Mouse (Mus musculus) right cerebral cortex, postnatal 25 days (tissue): Measurements from ENCODE around the gene Iqgap3.

Experiments used
- DNase-seq: peaks from one replicate; pipeline ENCODE4 v3.0.0; 2022

The Iqgap3 gene

DNA sequence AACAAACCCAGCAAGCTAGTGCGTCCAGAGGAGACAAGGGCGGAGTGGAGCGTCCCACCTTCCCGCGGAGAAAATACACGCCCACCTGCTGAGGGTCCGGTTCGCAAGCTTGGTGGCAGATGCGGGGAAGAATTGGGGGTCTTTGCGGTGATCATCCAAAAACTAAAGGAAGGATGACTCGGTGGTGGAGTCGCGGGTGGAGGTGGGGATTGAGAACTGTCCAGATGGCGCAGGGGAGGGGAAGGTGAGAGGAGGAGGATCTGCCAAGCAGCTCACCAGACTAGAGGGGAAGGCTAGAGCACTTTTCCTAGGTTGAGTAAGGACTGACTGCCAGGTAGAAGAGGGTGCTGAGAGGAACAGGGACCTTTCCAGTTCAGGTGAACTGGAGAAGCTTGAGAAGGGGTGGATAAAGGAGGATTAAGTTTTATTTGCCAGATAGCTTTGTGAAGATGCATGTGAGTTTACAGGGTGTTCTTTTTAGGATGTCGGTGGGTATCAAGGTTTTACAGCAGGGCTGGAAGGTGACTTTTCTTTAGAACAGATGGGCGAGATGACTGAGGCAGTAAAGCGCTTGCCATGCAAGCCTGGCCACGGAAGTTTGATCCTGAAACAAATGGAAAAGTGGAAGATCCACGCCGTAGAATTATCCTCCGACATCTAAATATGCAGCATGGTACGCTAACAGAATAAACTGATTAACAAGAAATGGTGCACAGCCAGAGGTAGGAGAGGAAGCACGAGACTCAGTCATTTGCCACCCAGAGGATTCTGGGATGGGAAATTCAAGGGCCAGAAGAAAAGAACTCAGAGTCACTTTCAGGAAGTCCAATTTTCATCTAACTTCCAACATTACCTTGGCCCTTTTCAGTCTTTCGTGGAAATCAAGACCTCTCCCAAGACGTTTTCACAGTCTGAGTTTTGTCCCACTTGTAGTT, 57.7 kb downstream of the Iqgap3 start:
- DNase-seq, result no peak

DNA sequence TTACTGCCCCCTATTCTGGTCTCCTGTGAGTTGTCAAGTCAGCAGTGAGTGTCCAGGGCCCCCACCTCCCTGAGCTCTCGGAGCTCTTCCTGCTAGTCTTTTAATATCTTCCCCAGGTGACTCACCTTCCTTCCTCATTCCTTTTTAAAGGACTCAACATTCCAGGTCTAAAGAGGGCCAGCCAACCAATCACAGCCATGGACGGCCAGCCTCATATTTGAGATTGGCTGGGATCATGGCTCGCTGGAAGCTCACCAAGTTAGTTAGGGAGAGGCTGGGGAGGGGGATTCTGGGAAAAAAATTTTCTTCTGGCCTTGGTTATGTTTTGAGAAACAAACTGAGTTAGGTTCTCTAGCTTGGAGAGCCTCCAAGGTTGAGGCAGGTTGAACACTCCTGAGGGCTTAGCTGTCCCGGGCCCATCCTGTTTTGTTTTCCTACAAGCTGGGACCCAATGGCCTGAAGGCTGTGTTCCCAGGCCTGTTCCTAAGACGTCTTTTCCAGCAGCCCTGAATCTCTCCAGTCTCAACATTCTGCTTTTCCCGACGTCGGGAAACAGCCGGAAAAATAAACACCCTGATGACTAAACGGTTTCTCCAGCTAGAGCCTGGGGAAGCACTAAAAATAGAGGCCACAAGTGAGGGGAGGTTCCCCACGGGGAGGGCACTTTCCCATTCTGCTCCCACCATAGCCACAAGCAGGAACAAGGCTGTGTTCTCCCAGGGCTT, 58.6 kb downstream of the Iqgap3 start:
- peak; percentile 53 for DNase-seq

DNA sequence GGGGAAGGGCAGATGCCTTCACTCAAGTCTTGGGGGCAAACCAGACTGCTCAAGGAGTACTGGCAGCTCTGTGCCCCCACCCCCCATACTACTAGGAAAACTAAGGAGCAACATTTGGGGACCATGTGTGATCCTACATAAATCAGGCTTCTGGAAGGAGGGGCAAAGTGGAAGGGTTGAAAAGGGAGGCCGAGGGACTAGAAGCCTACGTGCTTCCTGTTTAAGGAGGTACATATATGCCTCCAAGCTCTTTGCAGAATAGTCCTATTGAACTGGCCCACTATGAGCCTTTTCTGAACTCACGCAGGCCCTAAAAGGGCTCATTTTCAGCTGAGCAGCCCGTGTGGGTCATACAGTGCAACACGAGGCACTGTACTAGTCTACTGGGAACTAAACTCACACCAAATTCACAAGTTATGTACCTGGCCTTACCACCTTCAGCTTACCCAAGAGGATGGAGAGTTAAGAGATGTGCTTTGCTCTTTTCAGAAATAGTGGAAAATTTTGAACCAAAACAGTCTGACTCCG, 59.2 kb downstream of the Iqgap3 start:
- no peak for DNase-seq

DNA sequence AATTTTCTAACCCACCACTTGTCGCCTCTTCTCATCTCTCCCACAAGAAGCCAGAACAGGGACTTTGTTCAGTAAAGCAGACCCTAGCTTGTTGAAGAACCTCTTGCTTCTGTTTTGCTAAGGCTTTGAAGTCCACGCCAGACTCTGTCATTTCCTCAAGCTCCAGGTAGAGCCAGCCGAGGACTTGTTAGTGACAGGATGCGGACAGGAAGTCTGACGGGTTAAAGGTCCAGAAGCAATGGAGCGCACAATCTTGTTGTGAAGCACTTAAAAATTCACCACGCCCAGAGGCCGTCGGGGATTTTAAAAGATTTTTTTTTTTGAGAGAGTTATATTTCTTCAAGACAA, 59.6 kb downstream of the Iqgap3 start:
- peak; percentile 11 for DNase-seq

DNA sequence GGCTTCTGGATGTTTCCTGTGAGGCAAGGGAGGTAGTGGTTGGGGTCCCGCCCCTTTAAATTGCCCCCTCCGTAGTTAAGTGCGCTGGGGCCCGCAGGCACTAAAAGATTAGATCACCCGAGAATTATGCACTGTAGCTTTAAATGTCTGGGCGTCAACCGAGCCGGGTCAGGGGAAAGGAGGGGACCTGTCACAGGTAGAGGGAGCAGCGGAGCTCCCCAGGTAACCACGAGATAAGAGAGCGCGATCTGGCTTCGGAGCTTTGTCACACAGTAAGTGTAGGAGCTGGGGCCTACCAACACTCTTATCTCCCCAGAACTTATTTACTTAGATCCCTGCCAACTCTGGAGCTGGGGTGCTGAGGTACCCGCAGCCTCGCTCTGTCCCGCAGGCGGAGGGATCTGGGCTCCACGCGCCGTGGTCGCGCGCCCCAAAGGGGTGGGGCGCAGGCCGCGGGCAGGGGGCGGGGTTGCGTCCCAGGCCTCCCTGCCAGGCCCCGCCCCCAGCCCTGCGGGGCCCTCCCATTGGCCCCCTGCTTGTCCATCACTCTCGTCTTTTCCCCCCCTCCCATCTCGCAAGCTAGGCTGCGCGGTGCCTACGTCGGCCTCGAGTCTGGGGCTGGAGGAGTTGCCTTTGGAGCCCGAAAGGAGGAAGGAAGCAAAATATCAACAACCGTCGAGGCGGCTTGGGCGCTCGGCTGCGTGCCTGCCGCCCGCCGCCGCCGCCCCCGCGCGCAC, 60.2 kb downstream of the Iqgap3 start, which contains the start of gene Mef2d:
TSS of gene Mef2d (plus strand) at position 586 of the 737 bp plus-strand sequence.
- DNase-seq, result peak; percentile 95

DNA sequence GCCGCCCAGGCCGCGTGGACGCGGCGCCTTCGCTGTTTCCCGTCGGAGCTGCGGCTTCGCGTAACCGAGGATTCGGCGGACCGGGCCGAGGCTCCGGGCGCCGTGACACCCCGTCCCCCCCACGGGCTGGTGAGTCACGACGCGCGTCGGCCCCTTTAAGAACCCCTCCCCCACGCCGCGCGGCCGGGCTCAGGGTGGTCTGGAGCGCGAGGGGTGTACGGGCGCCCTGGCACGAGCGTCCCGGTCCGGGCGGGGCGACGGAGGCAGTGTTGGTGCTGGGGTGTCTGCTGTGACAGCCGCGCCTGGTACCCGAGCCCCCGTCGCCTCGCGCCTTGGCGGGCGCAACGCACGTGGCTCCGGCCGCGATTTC, 60.8 kb downstream of the Iqgap3 start:
- DNase-seq, result no peak

DNA sequence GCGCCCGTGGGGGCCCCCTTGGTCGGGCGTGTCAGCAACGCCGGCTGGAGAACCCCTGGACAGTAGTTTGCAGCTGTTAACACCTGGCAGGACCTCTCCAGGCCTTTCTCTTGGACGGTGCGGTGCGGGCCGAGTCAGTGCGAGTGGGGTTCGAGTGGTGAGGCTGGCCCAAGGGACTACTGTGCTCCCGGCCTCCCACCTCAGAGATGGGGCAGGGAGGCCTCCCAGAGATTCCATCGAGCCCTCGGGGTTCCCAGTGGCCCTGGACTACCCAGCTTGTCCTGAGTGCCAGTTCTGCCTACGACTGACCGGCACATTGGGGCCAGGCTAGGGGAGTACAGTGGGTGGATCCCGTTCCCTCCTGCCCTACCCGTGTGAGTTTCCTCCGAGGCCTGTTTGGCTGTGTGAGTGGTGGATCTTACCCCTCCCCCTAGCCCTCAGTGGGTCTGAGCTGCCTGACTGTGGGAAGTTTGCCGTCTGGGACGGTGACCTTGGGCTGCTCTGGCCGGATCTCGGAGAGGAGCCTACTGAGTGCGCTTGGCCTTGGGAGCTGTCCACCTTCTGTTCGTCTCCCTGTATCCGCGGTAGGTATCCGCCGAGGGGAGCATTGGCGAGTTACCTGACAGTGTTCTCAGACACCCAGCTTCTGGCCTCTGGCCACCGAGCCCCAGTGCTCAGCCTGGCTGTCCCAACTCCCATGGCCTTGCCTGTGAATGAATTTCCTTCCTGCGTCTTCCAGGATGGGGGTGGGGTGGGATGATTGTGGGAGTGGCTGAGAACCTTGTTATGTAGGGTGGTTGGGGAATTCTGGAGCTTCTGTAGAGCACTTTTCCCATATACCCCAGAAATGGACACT, 61.4 kb downstream of the Iqgap3 start:
- peak; percentile 47 for DNase-seq

DNA sequence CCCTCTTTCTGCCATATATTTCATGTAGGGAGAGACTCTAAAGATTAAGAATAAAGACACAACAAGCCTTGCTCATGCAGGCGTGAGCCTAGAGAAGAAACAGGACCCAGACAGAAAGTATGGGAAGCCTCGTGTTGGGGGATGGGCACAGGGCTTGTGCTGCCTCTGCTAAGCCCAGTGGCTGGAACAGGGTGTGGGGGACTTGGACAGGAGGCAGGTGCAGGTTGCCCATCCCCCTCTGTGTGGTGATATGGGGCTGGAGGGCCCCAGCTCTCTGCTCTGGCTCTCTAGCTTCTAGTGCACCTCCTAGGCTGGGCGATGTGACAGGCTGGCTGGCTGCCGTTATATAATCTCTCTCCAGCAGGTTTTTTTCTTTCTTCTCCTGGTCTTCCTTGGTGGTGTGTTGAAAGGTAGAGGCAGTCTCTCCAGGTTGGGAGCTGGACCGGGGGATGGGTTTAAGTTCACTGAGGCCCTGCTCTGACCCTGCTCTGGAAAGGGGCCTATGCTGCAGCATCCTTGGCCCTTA, 62.3 kb downstream of the Iqgap3 start:
- DNase-seq, result peak; percentile 68

DNA sequence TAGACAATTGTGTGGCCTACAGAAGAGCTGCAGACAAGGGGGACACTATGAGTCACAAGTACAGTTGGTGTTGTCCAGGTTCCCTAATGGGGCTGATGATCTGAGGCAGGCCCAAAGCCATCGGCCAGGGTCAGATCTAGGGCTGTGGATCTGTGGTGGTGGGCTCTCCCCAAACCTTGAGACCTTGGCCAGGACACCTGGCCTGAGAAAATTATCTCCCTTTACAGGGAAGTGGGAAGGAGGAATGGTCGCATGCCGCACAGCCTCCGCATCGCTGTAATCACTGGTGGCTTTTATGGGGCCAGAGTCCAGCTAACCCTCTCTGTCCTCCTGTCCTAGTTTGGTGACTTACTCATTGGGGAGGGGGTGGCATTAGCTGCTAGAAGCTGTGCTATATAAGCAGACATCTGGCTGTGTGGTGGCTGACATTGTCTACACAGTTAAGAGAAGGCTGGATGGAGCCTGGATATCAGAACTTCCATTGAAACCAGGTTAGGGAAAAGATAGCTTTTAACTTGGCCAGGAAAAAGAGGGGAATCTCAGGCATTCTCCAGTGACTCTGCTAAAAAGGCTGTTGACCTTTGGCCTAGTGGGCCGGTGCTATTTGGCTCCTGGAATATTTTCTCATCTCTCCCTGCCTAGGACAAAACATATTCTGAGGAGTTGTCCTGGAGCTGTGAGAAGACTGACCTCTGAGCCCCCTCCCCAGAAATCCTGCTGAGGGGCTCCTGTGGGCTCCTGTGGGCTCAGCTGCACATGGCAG, 63.1 kb downstream of the Iqgap3 start:
- DNase-seq, result no peak

DNA sequence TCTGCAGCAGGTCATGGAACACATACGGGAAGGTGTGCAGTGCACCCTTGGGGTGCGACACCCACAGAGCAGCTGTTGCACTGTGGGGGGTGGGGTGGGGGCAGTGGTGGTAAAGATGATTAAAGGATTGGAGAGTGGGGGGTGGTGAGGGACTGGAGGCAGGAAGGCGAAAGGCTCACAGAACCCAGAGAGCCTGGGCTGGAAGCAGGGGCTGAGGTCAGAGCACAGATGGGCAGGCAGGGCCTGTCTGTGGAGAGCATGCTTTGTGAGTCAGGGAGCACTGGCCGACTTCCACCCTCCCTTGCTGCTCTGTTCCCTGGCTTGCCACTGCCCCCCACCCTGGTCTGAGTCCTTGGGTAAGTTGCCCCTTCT, 63.6 kb downstream of the Iqgap3 start:
- DNase-seq, result no peak

DNA sequence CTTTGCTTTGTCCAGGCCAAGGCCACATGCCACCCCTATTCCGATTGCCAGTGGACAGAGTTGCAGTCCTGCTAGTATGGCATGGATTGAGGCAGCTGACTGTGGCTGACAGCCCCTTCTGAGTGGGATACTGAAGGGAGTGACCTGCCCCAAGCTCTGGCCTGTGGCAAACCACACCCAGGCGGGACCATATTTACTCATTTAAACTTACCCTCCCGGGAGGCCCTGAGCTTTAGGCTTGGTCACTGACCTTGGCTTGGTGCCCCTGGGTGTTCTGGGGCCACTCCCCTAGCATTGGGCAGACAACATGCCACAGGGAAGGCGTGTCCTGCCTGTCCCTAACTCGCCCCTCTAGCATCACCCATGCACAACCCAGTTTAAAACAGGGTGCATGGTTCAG, 64.2 kb downstream of the Iqgap3 start:
- no peak for DNase-seq

DNA sequence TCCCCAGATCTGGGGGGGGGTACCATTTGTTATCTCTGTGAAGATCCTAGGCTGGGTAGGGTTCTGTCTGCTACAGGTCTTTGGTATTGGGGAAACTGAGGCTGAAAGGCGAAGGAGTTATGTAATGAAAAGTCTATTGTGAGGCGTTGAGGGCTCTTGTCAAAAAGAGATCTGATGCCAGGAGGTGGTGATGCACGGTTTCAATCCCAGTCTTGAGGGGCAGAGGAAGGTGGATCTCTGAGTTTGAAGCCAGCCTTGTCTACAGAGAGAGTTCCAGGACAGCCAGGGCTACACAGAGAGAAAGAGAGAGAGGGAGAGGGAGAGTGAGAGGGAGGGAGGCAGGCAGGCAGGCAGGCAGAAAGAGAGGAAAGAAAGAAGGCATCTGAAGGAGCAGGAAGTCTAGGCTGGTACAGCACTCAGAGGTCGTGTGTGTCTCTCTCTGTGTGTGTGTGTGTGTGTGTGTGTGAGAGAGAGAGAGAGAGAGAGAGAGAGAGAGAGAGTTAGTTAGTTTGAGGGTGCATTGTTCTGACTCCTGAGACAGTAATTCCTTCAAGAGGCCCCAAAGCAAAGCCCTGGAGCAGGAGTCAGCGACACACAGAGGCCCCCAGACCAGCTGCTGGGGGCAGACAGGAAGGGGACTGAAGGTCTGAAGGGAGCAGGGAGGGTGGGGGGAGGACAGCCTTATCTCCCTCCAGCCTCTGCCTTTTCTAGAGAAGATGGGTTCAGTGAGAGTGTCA, 64.8 kb downstream of the Iqgap3 start:
- no peak for DNase-seq

DNA sequence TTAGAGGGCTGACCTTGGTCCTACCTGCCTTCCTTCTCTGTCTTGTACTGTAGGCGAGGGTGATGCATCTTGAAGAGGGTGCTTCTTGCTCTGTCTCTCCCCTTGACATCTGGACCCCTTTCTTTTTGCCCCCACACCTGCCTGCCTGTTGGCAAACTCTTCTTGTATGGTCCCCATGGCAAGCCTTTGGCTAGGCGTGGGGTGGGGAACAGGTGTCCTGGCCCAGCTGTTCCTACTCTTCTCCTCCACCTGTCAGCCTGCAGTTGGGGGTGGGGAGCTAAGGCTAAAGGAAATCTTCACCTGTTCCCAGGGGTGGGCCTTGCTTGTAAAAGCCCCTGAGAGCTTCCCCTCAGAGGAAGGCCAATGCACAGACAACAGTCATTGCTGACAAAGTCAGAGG, 65.7 kb downstream of the Iqgap3 start:
- no peak for DNase-seq

DNA sequence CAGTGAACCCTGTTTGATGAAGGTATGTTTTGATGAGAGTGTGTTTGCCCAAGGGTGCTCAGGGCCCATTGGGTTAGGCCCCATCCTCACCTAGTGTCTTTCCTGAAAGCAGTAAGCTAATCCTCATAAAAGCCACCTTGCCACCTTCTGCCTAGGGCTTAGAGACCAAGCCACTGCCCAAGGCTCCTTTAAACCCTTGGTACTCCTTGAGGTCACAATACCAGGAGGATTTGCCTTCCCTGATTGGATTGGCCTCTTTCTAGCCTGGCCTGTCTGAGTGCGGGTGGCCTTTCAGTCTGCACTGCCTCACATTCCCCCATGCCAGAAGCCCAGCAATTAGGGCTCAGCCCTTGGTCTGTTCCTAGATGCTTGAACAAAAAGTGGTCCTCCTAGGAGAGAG, 66.1 kb downstream of the Iqgap3 start:
- DNase-seq, result no peak

DNA sequence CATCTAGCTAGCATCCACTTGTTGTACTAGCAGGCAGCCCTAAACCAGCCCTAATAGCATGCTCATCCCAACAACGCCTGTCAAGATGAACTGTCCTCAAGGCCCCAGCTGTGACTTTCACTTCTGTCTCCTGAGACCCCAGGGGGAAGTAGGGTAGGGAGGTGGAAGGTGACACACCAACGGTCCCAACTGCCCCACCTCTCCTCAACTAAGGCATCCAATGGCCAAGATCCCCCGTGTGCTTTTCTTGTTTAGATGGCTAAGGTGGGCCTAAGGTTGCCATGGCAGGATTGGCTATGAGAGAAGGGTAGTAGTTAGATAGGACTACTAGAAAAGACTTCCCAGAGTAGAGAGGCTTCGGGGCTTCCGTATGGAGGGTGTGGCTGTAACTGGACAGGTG, 66.6 kb downstream of the Iqgap3 start:
- no peak for DNase-seq

DNA sequence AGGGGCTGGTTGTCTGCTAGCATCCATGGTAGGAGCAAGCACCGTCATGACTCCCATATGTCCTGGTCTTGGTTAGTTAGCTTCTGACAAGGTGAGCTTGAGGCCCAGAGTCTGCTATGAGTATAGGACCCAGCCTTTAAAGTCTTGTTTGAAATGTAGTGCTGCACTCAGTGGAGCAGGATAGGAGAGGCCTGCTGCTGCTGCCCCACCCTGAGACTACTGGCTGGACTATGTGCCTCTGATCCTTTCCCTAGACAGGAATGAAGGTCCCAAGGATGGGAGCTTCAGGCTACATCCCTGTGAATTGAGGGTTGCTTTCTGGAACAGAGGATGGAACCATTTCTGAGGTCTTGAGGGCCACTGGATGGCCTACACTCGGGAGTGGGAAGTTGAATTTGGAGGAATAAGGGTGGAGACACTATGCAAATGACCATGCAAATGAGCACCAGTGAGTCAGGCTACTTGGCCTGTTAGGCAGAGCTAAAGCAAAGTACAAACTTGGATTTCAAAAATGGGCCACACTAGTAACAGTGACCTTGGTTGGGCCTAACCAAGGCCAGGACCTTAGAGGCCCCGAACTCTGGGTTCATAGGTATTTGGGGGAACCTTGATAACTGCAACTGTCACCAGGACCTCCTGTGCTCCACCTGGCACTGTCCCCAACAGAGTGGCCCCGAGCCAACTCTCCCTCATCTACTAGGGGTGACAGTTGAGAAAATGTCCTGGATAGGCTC, 67.2 kb downstream of the Iqgap3 start:
- DNase-seq, result no peak

DNA sequence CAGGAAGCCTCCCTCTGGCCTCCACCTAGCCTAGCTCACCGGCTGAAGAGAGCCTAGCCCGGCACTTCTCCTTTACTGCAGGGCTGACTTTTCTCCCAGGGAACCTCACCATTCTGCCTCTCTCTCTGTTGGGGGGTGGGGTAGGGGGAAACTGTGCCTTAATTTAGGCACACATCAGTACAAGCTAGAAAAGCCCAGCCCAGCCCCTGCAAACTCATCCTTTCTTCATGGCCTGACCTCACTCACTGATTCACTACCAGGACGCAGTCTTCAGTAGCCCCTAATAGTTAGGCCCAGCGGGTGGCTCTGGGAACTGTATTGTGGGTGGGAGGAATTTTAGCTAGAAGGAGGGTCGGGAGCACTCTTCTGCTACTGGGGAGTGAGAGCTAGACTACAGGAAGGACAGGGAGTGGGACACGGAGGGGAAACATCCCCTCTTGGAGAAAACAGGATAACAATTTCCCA, 67.8 kb downstream of the Iqgap3 start:
- no peak for DNase-seq

DNA sequence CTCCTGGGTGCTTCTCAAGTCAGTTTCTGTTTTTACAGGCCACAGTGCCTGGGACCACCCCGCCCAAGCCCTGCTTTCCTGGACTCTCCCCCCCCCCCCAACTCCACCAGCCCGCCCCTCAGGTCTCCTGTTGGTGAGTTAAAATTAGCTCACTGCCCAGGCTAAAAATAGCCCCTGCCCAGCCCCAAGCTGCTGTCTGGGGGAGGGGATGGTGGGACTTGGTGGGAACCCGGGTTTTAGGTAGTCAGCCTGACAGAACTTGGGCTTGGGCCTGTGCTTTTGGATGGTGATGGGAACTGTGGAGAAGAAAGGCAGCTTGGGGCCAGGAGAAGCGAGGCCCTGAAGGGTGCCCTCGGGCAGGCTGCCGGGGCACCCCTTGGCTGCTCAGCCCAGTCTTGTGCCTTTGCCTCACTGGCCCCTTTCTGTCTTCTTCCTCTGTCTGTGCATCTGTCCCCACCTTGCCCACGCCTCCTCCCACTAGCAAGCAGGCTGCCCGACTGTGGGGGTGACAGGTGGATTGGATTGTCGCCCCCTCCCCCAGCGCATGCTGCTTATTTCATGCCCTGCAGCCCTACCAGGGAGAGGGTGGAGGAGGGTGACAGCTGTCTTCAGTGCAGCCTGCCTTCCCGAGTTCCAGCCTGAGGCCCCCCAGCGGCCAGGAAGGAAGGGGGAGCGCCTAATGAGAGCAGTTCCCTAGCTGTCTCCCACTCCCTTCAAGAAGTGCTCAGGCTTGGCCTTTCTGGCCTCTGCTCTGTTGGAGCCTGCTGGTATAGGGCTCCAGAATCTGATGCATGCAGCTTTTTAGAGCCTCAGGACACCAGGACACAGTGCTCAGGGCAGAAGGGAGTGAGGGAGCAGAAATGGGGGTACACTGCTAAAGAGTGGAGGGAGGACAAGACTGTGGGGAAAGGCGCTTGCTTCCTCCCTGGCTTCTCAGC, 68.6 kb downstream of the Iqgap3 start:
- DNase-seq, result peak; percentile 79

DNA sequence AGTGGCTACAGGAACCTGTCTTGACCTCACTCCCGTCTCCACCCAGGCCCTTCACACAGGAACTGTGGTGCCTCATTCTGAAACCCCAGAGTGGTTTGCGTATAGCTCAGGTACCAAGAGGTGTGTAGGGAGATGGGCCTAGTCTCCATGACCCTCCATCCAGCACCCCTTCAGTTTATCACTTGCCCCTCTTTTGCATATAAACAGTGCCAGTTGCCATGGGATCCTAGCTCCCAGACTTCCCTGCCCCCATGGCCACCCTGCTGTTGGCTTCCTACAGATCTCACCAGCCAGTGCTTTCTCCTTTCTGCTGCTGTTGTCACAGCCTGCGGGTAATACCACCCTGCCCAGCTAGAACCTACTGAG, 69.2 kb downstream of the Iqgap3 start:
- DNase-seq, result no peak
